Mouse (Mus musculus) c-Kit-positive CD71-positive TER-119-positive erythroid progenitor cells, embryonic 14.5 days (primary cell): Measurements from ENCODE around the gene Gm44805.

ENCODE experiments used
- DNase-seq: peaks from one replicate; pipeline ENCODE4 v3.0.0-alpha.2; 2013; ENCODE audit warnings: low spot score

Gene Gm44805

GRCm38 (mm10) chr7:19676662-19677061 is 4.6 kb downstream of the Gm44805 start:
- no peak for DNase-seq

GRCm38 (mm10) chr7:19675824-19676223 is 5.4 kb downstream of the Gm44805 start:
- no peak for DNase-seq

- DNase-seq: no peak
Observed at GRCm38 (mm10) chr7:19673083-19673699, 8.0 kb downstream of the Gm44805 start.

GRCm38 (mm10) chr7:19671511-19671910 is 9.7 kb downstream of the Gm44805 start:
- no peak for DNase-seq

GRCm38 (mm10) chr7:19668947-19669721 is 12.1 kb downstream of the Gm44805 start:
- DNase-seq: peak; percentile 89

GRCm38 (mm10) chr7:19667434-19667833 is 13.8 kb downstream of the Gm44805 start:
- no peak for DNase-seq

GRCm38 (mm10) chr7:19666750-19667149 is 14.5 kb downstream of the Gm44805 start:
- peak; percentile 22 for DNase-seq

GRCm38 (mm10) chr7:19664955-19665841 is 16.0 kb downstream of the Gm44805 start, which contains the start of gene Clptm1:
Gene Clptm1, minus strand, starts transcription at chr7:19665033.
- peak; percentile 98 for DNase-seq

- DNase-seq: no peak
Observed at GRCm38 (mm10) chr7:19664455-19664954, 16.7 kb downstream of the Gm44805 start.

- peak; percentile 14 for DNase-seq
Observed at GRCm38 (mm10) chr7:19663940-19664339, 17.3 kb downstream of the Gm44805 start.

GRCm38 (mm10) chr7:19652614-19653013 is 28.6 kb downstream of the Gm44805 start:
- DNase-seq: no peak

GRCm38 (mm10) chr7:19651063-19651786 is 30.0 kb downstream of the Gm44805 start:
- DNase-seq: no peak

GRCm38 (mm10) chr7:19641223-19641622 is 40.0 kb downstream of the Gm44805 start:
- no peak for DNase-seq

- no peak for DNase-seq
Observed at GRCm38 (mm10) chr7:19635074-19635827, 46.0 kb downstream of the Gm44805 start.

GRCm38 (mm10) chr7:19634591-19634990 is 46.6 kb downstream of the Gm44805 start:
- DNase-seq: no peak

- DNase-seq: no peak
Observed at GRCm38 (mm10) chr7:19633855-19634254, 47.4 kb downstream of the Gm44805 start.

- DNase-seq: no peak
Observed at GRCm38 (mm10) chr7:19633197-19633596, 48.0 kb downstream of the Gm44805 start.

- peak; percentile 60 for DNase-seq
Observed at GRCm38 (mm10) chr7:19632720-19633119, 48.5 kb downstream of the Gm44805 start.

GRCm38 (mm10) chr7:19632275-19632674 is 48.9 kb downstream of the Gm44805 start:
- DNase-seq: no peak

- peak; percentile 85 for DNase-seq
Observed at GRCm38 (mm10) chr7:19629361-19629734, 51.9 kb downstream of the Gm44805 start, which contains the start of gene Relb. Gene Relb, minus strand, starts transcription at chr7:19629438.
